Mouse (Mus musculus): ENCODE results near the gene Sycn.

The Sycn gene

DNA sequence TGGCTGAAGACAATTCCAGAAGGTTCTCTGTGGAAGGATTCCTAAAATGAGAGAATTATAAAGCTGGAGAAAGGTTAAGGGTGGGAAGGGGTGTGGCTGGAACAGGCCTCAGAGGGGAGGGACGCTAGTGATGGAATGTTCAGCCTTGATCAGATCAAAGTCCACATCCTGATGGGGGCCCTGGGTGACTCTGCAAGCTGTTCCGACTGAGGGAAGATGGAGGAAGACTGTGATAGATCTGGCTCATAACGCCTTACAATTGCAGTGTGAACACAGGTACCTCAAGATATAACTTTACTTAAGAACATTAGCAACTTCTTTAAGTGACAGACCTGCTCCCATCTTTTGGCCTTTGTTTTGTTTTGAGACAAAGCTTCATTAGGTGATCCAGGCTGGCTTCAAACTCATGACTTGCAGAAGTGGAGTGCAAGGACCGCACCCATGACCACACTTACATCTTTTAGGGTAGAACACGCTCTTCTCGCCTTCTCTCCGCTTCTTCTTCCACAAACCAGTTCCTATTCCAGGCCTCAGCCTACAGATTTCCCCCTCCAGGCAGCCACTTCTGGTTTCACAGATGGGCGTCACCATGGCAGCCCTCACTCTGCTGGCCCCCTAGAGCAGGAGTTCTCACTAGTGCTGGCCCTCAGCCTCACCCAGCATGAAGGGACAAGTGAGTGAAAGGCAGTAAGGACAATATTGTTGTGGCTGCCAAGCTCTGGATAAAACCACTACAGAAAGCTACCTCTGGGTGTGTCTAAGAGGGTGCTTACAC is 43.1 kb downstream of the Sycn start:
- no peak for ATAC-seq (ENCODE audit: insufficient number of reproducible peaks, low FRiP score, low TSS enrichment)

DNA sequence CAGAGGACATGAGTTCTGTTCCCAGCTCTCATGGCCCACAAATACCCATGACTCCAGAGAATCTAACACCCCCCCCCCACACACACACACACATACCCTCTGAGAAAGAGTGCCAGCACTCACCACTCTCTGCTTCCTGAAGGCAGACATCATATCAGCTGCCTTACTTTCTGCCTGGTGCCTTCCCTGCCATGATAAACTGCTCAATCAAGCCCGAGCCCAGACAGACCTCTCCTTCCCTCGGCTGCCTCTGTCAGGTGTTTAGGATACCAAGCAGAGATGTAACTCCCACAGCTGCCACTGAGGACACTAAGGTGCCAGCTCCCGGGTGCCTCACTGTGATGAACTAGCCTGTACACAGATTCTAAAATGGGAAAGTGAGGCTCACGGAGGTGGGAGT is 43.8 kb downstream of the Sycn start:
- ATAC-seq (ENCODE audit: insufficient number of reproducible peaks, low FRiP score, low TSS enrichment): no peak

DNA sequence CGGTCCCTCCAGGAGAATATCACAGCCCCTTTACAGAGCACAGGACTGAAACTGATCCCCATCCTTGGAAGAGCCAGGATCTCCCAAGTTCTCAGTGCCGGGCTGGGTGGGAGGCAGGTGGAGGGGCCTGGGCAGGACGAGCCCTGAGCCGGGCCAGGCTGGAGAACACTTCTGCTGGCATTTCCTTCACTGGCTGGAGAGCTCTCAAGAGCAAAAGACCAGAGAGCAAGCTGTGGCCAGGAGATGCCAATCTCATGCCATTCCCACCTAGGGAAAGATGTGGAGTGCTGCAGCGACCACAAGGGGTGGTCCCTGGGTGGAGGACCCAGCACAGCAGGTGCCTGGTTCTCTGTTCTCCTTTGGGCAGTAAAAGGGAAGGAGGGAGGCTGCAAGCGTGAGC is 44.3 kb downstream of the Sycn start:
- ATAC-seq (ENCODE audit: insufficient number of reproducible peaks, low FRiP score, low TSS enrichment): no peak

DNA sequence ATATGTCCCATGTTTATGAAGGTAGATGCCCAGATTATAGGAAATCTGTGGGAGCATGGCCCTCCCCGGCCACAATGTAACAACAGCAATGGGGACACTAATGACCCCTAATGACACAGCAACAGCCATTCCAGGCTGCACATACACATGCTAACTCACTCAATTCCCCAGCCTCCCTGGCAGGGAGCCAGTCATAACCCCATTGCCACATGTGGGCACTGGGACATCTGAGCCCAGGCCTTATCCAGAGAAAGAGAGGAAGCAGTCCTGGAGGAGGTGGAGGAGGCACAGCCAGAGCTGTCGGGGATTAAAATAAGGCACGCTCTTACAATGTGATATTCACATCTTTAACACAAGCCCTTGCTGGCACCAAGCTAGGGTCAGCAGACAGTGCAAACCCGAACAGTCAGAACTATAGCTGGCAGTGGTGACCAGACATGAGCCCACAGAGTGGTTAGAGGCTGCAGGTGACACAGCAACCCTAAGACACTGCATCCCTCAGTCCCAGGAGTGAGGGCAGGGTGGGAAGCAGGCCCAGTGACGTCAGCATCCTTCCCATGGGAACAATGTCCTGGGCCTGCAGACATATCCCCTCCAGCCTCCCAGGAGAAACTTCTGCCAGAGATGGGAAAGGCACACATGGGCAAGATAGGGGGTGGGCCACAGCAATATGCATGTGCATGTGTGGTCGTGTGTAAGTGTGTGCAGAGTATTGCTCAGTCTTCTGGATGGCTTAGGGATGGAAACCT is 46.2 kb downstream of the Sycn start:
- ATAC-seq (ENCODE audit: insufficient number of reproducible peaks, low FRiP score, low TSS enrichment): no peak

DNA sequence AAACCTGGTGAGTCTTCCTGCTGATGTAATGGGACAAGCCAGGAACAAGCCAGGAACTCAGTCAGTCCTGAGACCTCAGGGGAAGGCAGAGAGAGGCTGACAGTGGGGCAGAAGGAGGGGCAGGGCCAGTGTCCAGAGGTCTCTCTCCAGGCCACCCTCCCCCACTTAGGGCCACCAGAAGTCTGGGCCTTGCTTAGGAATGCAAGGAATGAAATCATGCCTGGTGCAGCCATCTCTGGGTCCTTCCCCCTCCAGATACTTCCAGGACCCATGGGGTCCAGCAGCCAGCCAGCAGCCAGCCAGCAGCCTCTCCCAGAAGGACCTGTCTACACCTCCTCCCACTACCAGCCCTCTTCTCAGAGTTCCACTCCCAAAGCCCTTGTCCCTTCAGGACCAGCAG is 47.0 kb downstream of the Sycn start:
- ATAC-seq (ENCODE audit: insufficient number of reproducible peaks, low FRiP score, low TSS enrichment): no peak
